Mouse (Mus musculus) G1E (cell line): ENCODE data around the gene Vegfd. TPM values are rescaled to one million over a fixed set of nuclear protein-coding genes. Genes with fewer than 3 reads are reported as not detected.

Experiments used
- ATAC-seq: 2 replicates; pipeline ENCODE4 v1.8.0; 2016; ENCODE audit warnings: mild to moderate bottlenecking; ENCODE audit not compliant: insufficient number of reproducible peaks, poor library complexity, low FRiP score, severe bottlenecking; ENCODE audit errors: extremely low read depth
- DNase-seq: peaks from one replicate; pipeline ENCODE4 v3.0.0; 2012; ENCODE audit warnings: low spot score
- H3K27me3 ChIP-seq: 2 replicates; pipeline ENCODE4 v1.6.1; 2012; ENCODE audit warnings: mild to moderate bottlenecking, low read length, inconsistent platforms; ENCODE audit not compliant: insufficient read depth
- H3K36me3 ChIP-seq: replicated peaks from 2 replicates; pipeline ENCODE3; 2012; ENCODE audit warnings: mild to moderate bottlenecking, inconsistent platforms
- H3K4me1 ChIP-seq: 2 replicates; pipeline ENCODE4 v1.6.1; 2012; ENCODE audit warnings: low read depth, low read length, inconsistent platforms, mixed read lengths; ENCODE audit not compliant: insufficient read depth
- H3K4me3 ChIP-seq: 2 replicates; pipeline ENCODE4 v1.5.1; 2012; ENCODE audit warnings: low read depth, mild to moderate bottlenecking, inconsistent platforms, low read length, moderate library complexity, mixed read lengths
- H3K9me3 ChIP-seq: replicated peaks from 2 replicates; pipeline ENCODE4 v1.6.1; 2012; ENCODE audit warnings: inconsistent platforms
- CTCF ChIP-seq: IDR thresholded peaks from 2 replicates; pipeline ENCODE4 v1.5.1; 2012; ENCODE audit warnings: low read depth, low read length, inconsistent platforms, mixed read lengths
- GATA1 ChIP-seq: IDR thresholded peaks from 2 replicates; pipeline ENCODE4 v1.6.1; 2012; ENCODE audit warnings: borderline replicate concordance, low read length, inconsistent platforms, mixed read lengths
- GATA2 ChIP-seq: IDR thresholded peaks from 2 replicates; pipeline ENCODE4 v1.6.1; 2012; ENCODE audit warnings: low read depth, low read length, inconsistent platforms, borderline replicate concordance
- POLR2AphosphoS5 ChIP-seq: IDR thresholded peaks from 2 replicates; pipeline ENCODE4 v1.6.1; 2012; ENCODE audit warnings: low read depth, low read length, inconsistent platforms; ENCODE audit not compliant: insufficient replicate concordance
- TAL1 ChIP-seq: conservative IDR thresholded peaks from 2 replicates; pipeline ENCODE4 v1.6.1; 2012; ENCODE audit warnings: low read depth, low read length, inconsistent platforms, mixed read lengths
- polyA plus RNA-seq: library from polyadenylated mRNA; stranded (reverse); fragments of >175 nt; gene quantifications from 2 replicates; pipeline ENCODE4 v1.2.3, GENCODE M21; 2012
- total RNA-seq, 2 experiments: library from RNA; stranded (forward) in 1 of 2; stranded (reverse) in 1 of 2; fragments of 200-1000 nt in 1 of 2; fragments of >200 nt in 1 of 2; fragmentation: Nextera tagmentation in 1 of 2; gene quantifications; 2 replicates each; pipeline ENCODE4 v1.2.3; 2014 to 2017

The Vegfd gene
- total and polyA plus RNA-seq, 3 experiments = 16.6 TPM; not detected in 2

GRCm38 (mm10) chrX:164365153-164365865, 7.9 kb upstream of the Vegfd start:
- Histone ChIP-seq H3K4me1 (no peaks in the 10 kb centered on the region), H3K27me3 (no peaks in the 10 kb centered on the region), H3K9me3 (no peaks in the 10 kb centered on the region), H3K4me3 (no peak overlapping the region), H3K36me3 (no peaks in the 10 kb centered on the region)
- TF ChIP-seq GATA2 = no peak
- TF ChIP-seq POLR2AphosphoS5 = no peak
- no peak for TF ChIP-seq GATA1
- no peak for TF ChIP-seq CTCF
- TF ChIP-seq TAL1 = no peak
- no peak for DNase-seq
- ATAC-seq = no peak

GRCm38 (mm10) chrX:164370576-164370975, 2.6 kb upstream of the Vegfd start:
- H3K9me3 ChIP-seq = no peaks in the 10 kb centered on the region
- no peaks in the 10 kb centered on the region for H3K27me3 ChIP-seq
- H3K4me1 ChIP-seq = no peaks in the 10 kb centered on the region
- no peak for ATAC-seq
- no peak for DNase-seq
- no peak for TF ChIP-seq GATA1
- TF ChIP-seq POLR2AphosphoS5 = no peak
- no peak for TF ChIP-seq TAL1
- no peak for TF ChIP-seq CTCF
- TF ChIP-seq GATA2 = no peak
- H3K36me3 ChIP-seq = no peaks in the 10 kb centered on the region
- H3K4me3 ChIP-seq = no peak overlapping the region

- ATAC-seq (no peak), DNase-seq (no peak)
- no peak overlapping the region for H3K4me3 ChIP-seq
- H3K9me3 ChIP-seq = no peaks in the 10 kb centered on the region
- H3K4me1 ChIP-seq = no peaks in the 10 kb centered on the region
- H3K36me3 ChIP-seq = no peaks in the 10 kb centered on the region
- TF ChIP-seq GATA2 (no peak), TAL1 (no peak), POLR2AphosphoS5 (no peak), CTCF (no peak), GATA1 (no peak)
- H3K27me3 ChIP-seq = no peaks in the 10 kb centered on the region
Observed at GRCm38 (mm10) chrX:164374586-164374985, 1.4 kb downstream of the Vegfd start.

DNA sequence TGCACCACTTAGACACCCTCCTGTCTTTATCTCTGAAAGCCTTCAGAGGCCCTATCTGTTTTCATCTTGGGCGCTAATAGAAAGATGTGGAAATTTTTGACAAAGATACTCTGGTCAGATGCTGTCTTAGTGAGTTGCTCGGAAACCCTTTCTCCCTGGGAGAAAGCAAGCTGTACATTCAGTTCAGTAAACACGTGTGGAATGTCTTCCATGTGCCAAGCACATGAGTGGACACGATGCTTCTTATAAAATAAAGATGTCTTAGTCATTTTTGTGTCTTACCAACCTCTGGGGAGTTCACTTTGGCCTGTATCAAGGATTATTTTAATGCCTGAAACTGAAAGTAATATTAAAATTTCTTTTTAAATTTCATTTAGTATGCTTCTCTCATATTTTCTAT, 6.5 kb downstream of the Vegfd start:
- no peaks in the 10 kb centered on the region for H3K9me3 ChIP-seq
- H3K4me1 ChIP-seq = peaks cover 5% of the 10 kb centered on the region
- H3K36me3 ChIP-seq = no peaks in the 10 kb centered on the region
- no peaks in the 10 kb centered on the region for H3K27me3 ChIP-seq
- no peak overlapping the region for H3K4me3 ChIP-seq
- DNase-seq (no peak), ATAC-seq (no peak)
- TF ChIP-seq POLR2AphosphoS5 (no peak), CTCF (no peak), GATA1 (no peak), TAL1 (no peak), GATA2 (no peak)

DNA sequence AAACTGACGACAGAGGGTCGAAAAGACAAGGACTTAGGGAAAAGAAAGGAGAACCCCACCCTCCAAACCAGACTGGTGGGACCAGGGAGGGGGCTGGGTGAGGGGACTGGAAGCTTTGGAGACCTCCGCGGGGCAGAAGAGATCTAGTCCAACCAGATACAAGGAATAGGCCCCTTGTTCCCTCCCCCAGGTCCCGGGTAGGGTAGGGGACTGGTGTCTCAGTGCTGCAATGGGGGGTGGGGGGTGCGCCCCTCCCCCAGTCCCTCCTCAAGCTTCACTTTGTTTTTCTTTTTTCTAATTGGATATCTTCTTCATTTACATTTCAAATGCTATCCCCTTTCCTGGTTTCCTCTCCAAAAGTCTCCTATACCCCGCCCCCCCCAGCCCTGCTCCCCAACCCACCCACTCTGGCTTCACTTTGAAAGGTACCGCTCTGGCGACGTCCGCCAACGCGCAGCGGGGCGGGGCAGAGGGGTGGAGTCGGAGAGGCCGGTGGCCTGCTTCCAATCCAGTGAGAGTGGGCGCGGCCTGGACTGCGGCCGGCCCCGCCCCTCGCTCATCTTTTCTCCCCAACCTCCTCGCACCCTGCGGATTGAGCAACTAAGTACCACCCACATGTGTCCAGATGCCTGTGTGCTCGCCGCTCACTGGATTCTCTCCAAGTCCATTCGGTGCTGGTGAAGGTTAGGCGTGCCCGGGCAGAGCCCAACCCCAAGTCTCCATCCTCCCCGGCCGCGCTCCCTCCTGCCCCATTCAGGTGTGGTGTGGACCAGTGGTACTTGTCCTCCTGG, 8.6 kb downstream of the Vegfd start:
- peak; percentile 55 for DNase-seq
- no peaks in the 10 kb centered on the region for H3K9me3 ChIP-seq
- peak overlapping the region; percentile 63; the same call in 1 of the 2 replicates for H3K4me3 ChIP-seq
- H3K4me1 ChIP-seq = peaks cover 5% of the 10 kb centered on the region
- no peaks in the 10 kb centered on the region for H3K36me3 ChIP-seq
- ATAC-seq = peak; percentile 99
- TF ChIP-seq TAL1 (no peak), GATA1 (no peak), CTCF (no peak), GATA2 (no peak), POLR2AphosphoS5 (no peak)
- no peaks in the 10 kb centered on the region for H3K27me3 ChIP-seq

DNA sequence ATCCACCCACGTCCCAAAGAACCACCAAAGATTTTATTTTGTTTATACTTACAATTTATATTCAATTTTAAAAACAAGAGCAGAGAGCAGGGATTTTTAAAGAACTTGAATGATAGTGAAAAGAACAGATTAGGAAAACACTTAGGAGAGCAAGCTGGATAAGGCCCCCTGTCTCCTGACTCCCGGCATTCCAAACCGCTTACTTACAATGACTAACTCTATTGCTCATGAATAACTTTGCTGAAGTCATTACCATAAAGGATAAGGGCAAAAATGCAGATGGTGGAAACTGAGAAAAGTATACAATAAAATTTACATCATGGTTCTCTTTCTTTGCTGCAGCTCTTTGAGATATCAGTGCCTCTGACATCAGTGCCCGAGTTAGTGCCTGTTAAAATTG, 20.9 kb downstream of the Vegfd start:
- Histone ChIP-seq H3K4me3 (no peak overlapping the region), H3K4me1 (no peaks in the 10 kb centered on the region), H3K27me3 (0 out of 2 replicates have a peak, but pooled peaks cover 3% of the 10 kb centered on the region), H3K36me3 (no peaks in the 10 kb centered on the region), H3K9me3 (no peaks in the 10 kb centered on the region)
- no peak for DNase-seq
- ATAC-seq = no peak
- TF ChIP-seq CTCF (no peak), GATA2 (no peak), GATA1 (no peak), TAL1 (no peak), POLR2AphosphoS5 (no peak)
